Mouse (Mus musculus) hindbrain, embryonic 12.5 days (tissue): ENCODE results near the gene Gria4. TPM values are rescaled to one million over a fixed set of nuclear protein-coding genes. Genes with fewer than 3 reads are reported as not detected.

Experiments
- ATAC-seq: fragments of 200-750 bp; cut with Nextera tagmentation; 2 replicates; pipeline ENCODE4 v1.8.0; 2017; ENCODE audit warnings: moderate TSS enrichment; ENCODE audit not compliant: low FRiP score
- H3K27ac ChIP-seq: fragments of 300-500 bp; sonication (generic); 2 replicates; pipeline ENCODE4 v1.5.1; 2016; ENCODE audit warnings: mild to moderate bottlenecking
- H3K27me3 ChIP-seq: fragments of 300-500 bp; sonication (generic); 2 replicates; pipeline ENCODE4 v1.6.1; 2016; ENCODE audit warnings: mild to moderate bottlenecking
- H3K36me3 ChIP-seq: fragments of 300-500 bp; sonication (generic); 2 replicates; pipeline ENCODE4 v1.6.1; 2016; ENCODE audit warnings: mild to moderate bottlenecking
- H3K4me1 ChIP-seq: fragments of 300-500 bp; sonication (generic); 2 replicates; pipeline ENCODE4 v1.6.1; 2016
- H3K4me2 ChIP-seq: fragments of 300-500 bp; sonication (generic); replicated peaks from 2 replicates; pipeline ENCODE4 v1.6.1; 2016; ENCODE audit warnings: mild to moderate bottlenecking
- H3K4me3 ChIP-seq: fragments of 300-500 bp; sonication (generic); 2 replicates; pipeline ENCODE4 v1.5.1; 2016; ENCODE audit warnings: mild to moderate bottlenecking
- H3K9ac ChIP-seq: fragments of 300-500 bp; sonication (generic); 2 replicates; pipeline ENCODE4 v1.6.1; 2016; ENCODE audit warnings: mild to moderate bottlenecking, moderate library complexity
- H3K9me3 ChIP-seq: fragments of 300-500 bp; sonication (generic); replicated peaks from 2 replicates; pipeline ENCODE4 v1.6.1; 2016; ENCODE audit warnings: mild to moderate bottlenecking
- WGBS: fragments of 180-500 bp; shearing (Covaris S2); methylation state at CpG from one replicate; pipeline ENCODE4 v1.1.7; 2016; 5-methylcytosine and 5-hydroxymethylcytosine counted together
- polyA plus RNA-seq: library from polyadenylated mRNA; unstranded; fragments of >200 nt; fragmentation: Nextera tagmentation; extraction: Ambion mirVana; gene quantifications from 2 replicates; pipeline ENCODE4 v1.2.1, GENCODE M21; 2016

The Gria4 gene
- polyA plus RNA-seq, 1 experiment from 2014 or later = 15.6 TPM

GRCm38 (mm10) chr9:4536514-4537150 lies 259.4 kb downstream of the Gria4 start:
- no peaks in the 10 kb centered on the region for H3K4me1 ChIP-seq
- no peaks in the 10 kb centered on the region for H3K9me3 ChIP-seq
- no peaks in the 10 kb centered on the region for H3K36me3 ChIP-seq
- 0 out of 2 replicates have a peak, but pooled peaks have one; percentile 35 for ATAC-seq
- H3K4me3 ChIP-seq = no peak overlapping the region
- H3K4me2 ChIP-seq = no peak overlapping the region
- no peaks in the 10 kb centered on the region for H3K27me3 ChIP-seq
- no peak overlapping the region for H3K9ac ChIP-seq
- no peak overlapping the region for H3K27ac ChIP-seq
- 95% methylated on average over 6 of the region's 6 CpGs for WGBS

- peak; percentile 80 for ATAC-seq
- 77% methylated on average over 1 of the region's 1 CpGs for WGBS
- no peak overlapping the region for H3K4me3 ChIP-seq
Measured at GRCm38 (mm10) chr9:4514563-4514885, 281.5 kb downstream of the Gria4 start.

GRCm38 (mm10) chr9:4513796-4514562 lies 282.1 kb downstream of the Gria4 start:
- Histone ChIP-seq H3K9me3 (no peaks in the 10 kb centered on the region), H3K9ac (no peak overlapping the region), H3K4me1 (peaks cover 8% of the 10 kb centered on the region; the same call in 1 of the 2 replicates), H3K27me3 (no peaks in the 10 kb centered on the region), H3K27ac (peak overlapping the region; percentile 60; the same call in 1 of the 2 replicates), H3K36me3 (no peaks in the 10 kb centered on the region), H3K4me3 (no peak overlapping the region), H3K4me2 (no peak overlapping the region)
- ATAC-seq = peak; percentile 76

More at GRCm38 (mm10) chr9:4514563-4514885, 281.5 kb downstream of the Gria4 start:
- no peaks in the 10 kb centered on the region for H3K9me3 ChIP-seq
- peaks cover 8% of the 10 kb centered on the region; the same call in 1 of the 2 replicates for H3K4me1 ChIP-seq
- H3K27me3 ChIP-seq = no peaks in the 10 kb centered on the region
- no peak overlapping the region; the same call in 1 of the 2 replicates for H3K27ac ChIP-seq
- H3K36me3 ChIP-seq = no peaks in the 10 kb centered on the region
- no peak overlapping the region for H3K4me2 ChIP-seq
- H3K9ac ChIP-seq = no peak overlapping the region

- Histone ChIP-seq H3K4me1 (no peaks in the 10 kb centered on the region), H3K9me3 (no peaks in the 10 kb centered on the region), H3K36me3 (no peaks in the 10 kb centered on the region), H3K27me3 (no peaks in the 10 kb centered on the region), H3K4me3 (no peak overlapping the region), H3K27ac (no peak overlapping the region), H3K4me2 (no peak overlapping the region), H3K9ac (no peak overlapping the region)
- WGBS = 94% methylated on average over 3 of the region's 3 CpGs
- ATAC-seq = no peak
Measured at GRCm38 (mm10) chr9:4506086-4506485, 289.9 kb downstream of the Gria4 start.

GRCm38 (mm10) chr9:4505087-4505486 lies 290.9 kb downstream of the Gria4 start:
- no peaks in the 10 kb centered on the region for H3K27me3 ChIP-seq
- no peak overlapping the region for H3K4me3 ChIP-seq
- H3K36me3 ChIP-seq = no peaks in the 10 kb centered on the region
- no peak overlapping the region for H3K9ac ChIP-seq
- no peaks in the 10 kb centered on the region for H3K9me3 ChIP-seq
- H3K27ac ChIP-seq = no peak overlapping the region
- no peak overlapping the region for H3K4me2 ChIP-seq
- H3K4me1 ChIP-seq = no peaks in the 10 kb centered on the region
- WGBS = 0% methylated on average over 1 of the region's 1 CpGs
- no peak for ATAC-seq

GRCm38 (mm10) chr9:4486428-4486827 lies 309.6 kb downstream of the Gria4 start:
- WGBS = 84% methylated on average over 2 of the region's 2 CpGs
- Histone ChIP-seq H3K27me3 (no peaks in the 10 kb centered on the region), H3K9me3 (no peaks in the 10 kb centered on the region), H3K27ac (no peak overlapping the region), H3K9ac (no peak overlapping the region), H3K4me2 (no peak overlapping the region), H3K4me1 (no peaks in the 10 kb centered on the region), H3K36me3 (no peaks in the 10 kb centered on the region), H3K4me3 (no peak overlapping the region)
- ATAC-seq = no peak

GRCm38 (mm10) chr9:4484502-4484901 lies 311.5 kb downstream of the Gria4 start:
- ATAC-seq = peak; percentile 52; the same call in 1 of the 2 replicates
- Histone ChIP-seq H3K4me1 (no peaks in the 10 kb centered on the region), H3K4me2 (no peak overlapping the region), H3K4me3 (no peak overlapping the region), H3K27ac (no peak overlapping the region), H3K9ac (no peak overlapping the region), H3K36me3 (no peaks in the 10 kb centered on the region), H3K27me3 (no peaks in the 10 kb centered on the region), H3K9me3 (no peaks in the 10 kb centered on the region)
- 63% methylated on average over 2 of the region's 2 CpGs for WGBS

- Histone ChIP-seq H3K4me2 (no peak overlapping the region), H3K27ac (no peak overlapping the region), H3K27me3 (no peaks in the 10 kb centered on the region), H3K4me1 (no peaks in the 10 kb centered on the region), H3K4me3 (no peak overlapping the region), H3K9me3 (no peaks in the 10 kb centered on the region), H3K9ac (no peak overlapping the region), H3K36me3 (no peaks in the 10 kb centered on the region)
- whole genome bisulfite sequencing = 58% methylated on average over 2 of the region's 2 CpGs
- ATAC-seq = no peak
Measured at GRCm38 (mm10) chr9:4470791-4471190, 325.2 kb downstream of the Gria4 start.

- Histone ChIP-seq H3K4me1 (no peaks in the 10 kb centered on the region), H3K36me3 (no peaks in the 10 kb centered on the region), H3K27me3 (no peaks in the 10 kb centered on the region), H3K4me3 (no peak overlapping the region), H3K4me2 (no peak overlapping the region), H3K9ac (no peak overlapping the region), H3K27ac (no peak overlapping the region; the same call in 1 of the 2 replicates), H3K9me3 (no peaks in the 10 kb centered on the region)
- WGBS = 48% methylated on average over 1 of the region's 1 CpGs
- ATAC-seq = no peak
Measured at GRCm38 (mm10) chr9:4459456-4460070, 336.5 kb downstream of the Gria4 start.

- 80% methylated on average over 1 of the region's 1 CpGs for WGBS
- no peak overlapping the region for H3K27ac ChIP-seq
- no peaks in the 10 kb centered on the region for H3K4me1 ChIP-seq
- ATAC-seq = no peak
- H3K36me3 ChIP-seq = no peaks in the 10 kb centered on the region
- no peak overlapping the region for H3K4me3 ChIP-seq
- no peak overlapping the region for H3K4me2 ChIP-seq
- no peaks in the 10 kb centered on the region for H3K9me3 ChIP-seq
- H3K27me3 ChIP-seq = no peaks in the 10 kb centered on the region
- no peak overlapping the region for H3K9ac ChIP-seq
Measured at GRCm38 (mm10) chr9:4458193-4458592, 337.8 kb downstream of the Gria4 start.

- no peak overlapping the region for H3K4me2 ChIP-seq
- 98% methylated on average over 1 of the region's 1 CpGs for WGBS
- H3K27me3 ChIP-seq = no peaks in the 10 kb centered on the region
- H3K4me1 ChIP-seq = no peaks in the 10 kb centered on the region
- H3K9me3 ChIP-seq = no peaks in the 10 kb centered on the region
- no peak overlapping the region for H3K4me3 ChIP-seq
- H3K27ac ChIP-seq = no peak overlapping the region
- H3K9ac ChIP-seq = no peak overlapping the region
- ATAC-seq = no peak
- H3K36me3 ChIP-seq = no peaks in the 10 kb centered on the region
Measured at GRCm38 (mm10) chr9:4457644-4458043, 338.4 kb downstream of the Gria4 start.

GRCm38 (mm10) chr9:4442908-4443307 lies 353.1 kb downstream of the Gria4 start:
- no peak overlapping the region for H3K4me2 ChIP-seq
- H3K9me3 ChIP-seq = no peaks in the 10 kb centered on the region
- no peak overlapping the region for H3K4me3 ChIP-seq
- H3K27me3 ChIP-seq = no peaks in the 10 kb centered on the region
- ATAC-seq = 0 out of 2 replicates have a peak, but pooled peaks have one; percentile 48
- no peaks in the 10 kb centered on the region for H3K4me1 ChIP-seq
- no peak overlapping the region for H3K27ac ChIP-seq
- 34% methylated on average over 2 of the region's 2 CpGs for WGBS
- H3K36me3 ChIP-seq = no peaks in the 10 kb centered on the region
- no peak overlapping the region for H3K9ac ChIP-seq
